Mouse (Mus musculus): Measurements from ENCODE around the gene Tacr1. TPM values are rescaled to one million over a fixed set of nuclear protein-coding genes. Genes with fewer than 3 reads are reported as not detected.

The Tacr1 gene
- polyA plus RNA-seq, 1 experiment = 0.05 TPM

- no peak overlapping the region for H3K4me3 ChIP-seq (ENCODE audit: insufficient read depth, low read depth, low read length)
- H3K4me1 ChIP-seq (ENCODE audit: control insufficient read depth, insufficient read depth, low read length) = no peaks in the 10 kb centered on the region
- no peak overlapping the region for H3K27ac ChIP-seq (ENCODE audit: insufficient read depth, low read depth, low read length)
- 72% methylated on average over 4 of the region's 4 CpGs for WGBS
- H3K27me3 ChIP-seq (replicated peaks; ENCODE audit: control insufficient read depth, insufficient read depth, low read length) = no peaks in the 10 kb centered on the region
- H3K36me3 ChIP-seq (ENCODE audit: control insufficient read depth, insufficient read depth, low read length) = no peaks in the 10 kb centered on the region
- TF ChIP-seq CTCF (conservative IDR thresholded peaks at IDR 0.05; ENCODE audit: insufficient read depth, insufficient read length, low read depth, low read length) = no peak
- TF ChIP-seq POLR2A (IDR thresholded peaks at IDR 0.05; ENCODE audit: low read depth, low read length) = no peak
- DNase-seq = no peak
Measured at GRCm38 (mm10) chr6:82463171-82463570, 61.0 kb downstream of the Tacr1 start.

GRCm38 (mm10) chr6:82474477-82474876 lies 72.3 kb downstream of the Tacr1 start:
- WGBS = 39% methylated on average over 6 of the region's 6 CpGs
- H3K27ac ChIP-seq (ENCODE audit: insufficient read depth, low read depth, low read length) = no peak overlapping the region
- H3K4me1 ChIP-seq (ENCODE audit: control insufficient read depth, insufficient read depth, low read length) = no peaks in the 10 kb centered on the region
- no peak overlapping the region for H3K4me3 ChIP-seq (ENCODE audit: insufficient read depth, low read depth, low read length)
- TF ChIP-seq CTCF (conservative IDR thresholded peaks at IDR 0.05; ENCODE audit: insufficient read depth, insufficient read length, low read depth, low read length) (no peak), POLR2A (IDR thresholded peaks at IDR 0.05; ENCODE audit: low read depth, low read length) (no peak)
- no peaks in the 10 kb centered on the region for H3K36me3 ChIP-seq (ENCODE audit: control insufficient read depth, insufficient read depth, low read length)
- no peak for DNase-seq
- H3K27me3 ChIP-seq (replicated peaks; ENCODE audit: control insufficient read depth, insufficient read depth, low read length) = no peaks in the 10 kb centered on the region

GRCm38 (mm10) chr6:82483842-82484241 lies 81.7 kb downstream of the Tacr1 start:
- H3K27ac ChIP-seq (ENCODE audit: insufficient read depth, low read depth, low read length) = no peak overlapping the region
- H3K4me3 ChIP-seq (ENCODE audit: insufficient read depth, low read depth, low read length) = no peak overlapping the region
- H3K4me1 ChIP-seq (ENCODE audit: control insufficient read depth, insufficient read depth, low read length) = no peaks in the 10 kb centered on the region
- WGBS = 85% methylated on average over 1 of the region's 1 CpGs
- no peak for DNase-seq
- TF ChIP-seq POLR2A (IDR thresholded peaks at IDR 0.05; ENCODE audit: low read depth, low read length) (no peak), CTCF (conservative IDR thresholded peaks at IDR 0.05; ENCODE audit: insufficient read depth, insufficient read length, low read depth, low read length) (no peak)
- no peaks in the 10 kb centered on the region for H3K36me3 ChIP-seq (ENCODE audit: control insufficient read depth, insufficient read depth, low read length)
- H3K27me3 ChIP-seq (replicated peaks; ENCODE audit: control insufficient read depth, insufficient read depth, low read length) = no peaks in the 10 kb centered on the region

- no peak overlapping the region for H3K27ac ChIP-seq (ENCODE audit: insufficient read depth, low read depth, low read length)
- no peaks in the 10 kb centered on the region for H3K4me1 ChIP-seq (ENCODE audit: control insufficient read depth, insufficient read depth, low read length)
- H3K4me3 ChIP-seq (ENCODE audit: insufficient read depth, low read depth, low read length) = no peak overlapping the region
- DNase-seq = no peak
- 16% methylated on average over 6 of the region's 6 CpGs for WGBS
- no peaks in the 10 kb centered on the region for H3K27me3 ChIP-seq (replicated peaks; ENCODE audit: control insufficient read depth, insufficient read depth, low read length)
- TF ChIP-seq CTCF (conservative IDR thresholded peaks at IDR 0.05; ENCODE audit: insufficient read depth, insufficient read length, low read depth, low read length) (no peak), POLR2A (IDR thresholded peaks at IDR 0.05; ENCODE audit: low read depth, low read length) (no peak)
- no peaks in the 10 kb centered on the region for H3K36me3 ChIP-seq (ENCODE audit: control insufficient read depth, insufficient read depth, low read length)
Measured at GRCm38 (mm10) chr6:82494481-82494880, 92.3 kb downstream of the Tacr1 start.

- no peak for TF ChIP-seq POLR2A (IDR thresholded peaks at IDR 0.05; ENCODE audit: low read depth, low read length)
- TF ChIP-seq CTCF (conservative IDR thresholded peaks at IDR 0.05; ENCODE audit: insufficient read depth, insufficient read length, low read depth, low read length) = no peak
- Histone ChIP-seq H3K36me3 (ENCODE audit: control insufficient read depth, insufficient read depth, low read length) (no peaks in the 10 kb centered on the region), H3K27ac (ENCODE audit: insufficient read depth, low read depth, low read length) (no peak overlapping the region), H3K27me3 (replicated peaks; ENCODE audit: control insufficient read depth, insufficient read depth, low read length) (no peaks in the 10 kb centered on the region), H3K4me1 (ENCODE audit: control insufficient read depth, insufficient read depth, low read length) (no peaks in the 10 kb centered on the region), H3K4me3 (ENCODE audit: insufficient read depth, low read depth, low read length) (no peak overlapping the region)
- WGBS = 28% methylated on average over 7 of the region's 7 CpGs
- no peak for DNase-seq
Measured at GRCm38 (mm10) chr6:82510843-82511416, 108.8 kb downstream of the Tacr1 start.

- no peak for DNase-seq
- no peak overlapping the region for H3K4me3 ChIP-seq (ENCODE audit: insufficient read depth, low read depth, low read length)
- TF ChIP-seq POLR2A (IDR thresholded peaks at IDR 0.05; ENCODE audit: low read depth, low read length) = no peak
- TF ChIP-seq CTCF (conservative IDR thresholded peaks at IDR 0.05; ENCODE audit: insufficient read depth, insufficient read length, low read depth, low read length) = no peak
- H3K27ac ChIP-seq (ENCODE audit: insufficient read depth, low read depth, low read length) = no peak overlapping the region
- H3K27me3 ChIP-seq (replicated peaks; ENCODE audit: control insufficient read depth, insufficient read depth, low read length) = no peaks in the 10 kb centered on the region
- H3K36me3 ChIP-seq (ENCODE audit: control insufficient read depth, insufficient read depth, low read length) = no peaks in the 10 kb centered on the region
- no peaks in the 10 kb centered on the region for H3K4me1 ChIP-seq (ENCODE audit: control insufficient read depth, insufficient read depth, low read length)
- 86% methylated on average over 3 of the region's 3 CpGs for WGBS
Measured at GRCm38 (mm10) chr6:82519626-82520025, 117.5 kb downstream of the Tacr1 start.

GRCm38 (mm10) chr6:82522567-82522966 lies 120.4 kb downstream of the Tacr1 start:
- TF ChIP-seq CTCF (conservative IDR thresholded peaks at IDR 0.05; ENCODE audit: insufficient read depth, insufficient read length, low read depth, low read length) (no peak), POLR2A (IDR thresholded peaks at IDR 0.05; ENCODE audit: low read depth, low read length) (no peak)
- DNase-seq = no peak
- Histone ChIP-seq H3K4me1 (ENCODE audit: control insufficient read depth, insufficient read depth, low read length) (no peaks in the 10 kb centered on the region), H3K27me3 (replicated peaks; ENCODE audit: control insufficient read depth, insufficient read depth, low read length) (no peaks in the 10 kb centered on the region), H3K27ac (ENCODE audit: insufficient read depth, low read depth, low read length) (no peak overlapping the region), H3K4me3 (ENCODE audit: insufficient read depth, low read depth, low read length) (no peak overlapping the region), H3K36me3 (ENCODE audit: control insufficient read depth, insufficient read depth, low read length) (no peaks in the 10 kb centered on the region)
- WGBS = 88% methylated on average over 5 of the region's 5 CpGs

All from kidney, adult 2 months (tissue).